Mouse (Mus musculus) neural tube, embryonic 12.5 days (tissue): ENCODE results near the gene Fbxw10. TPM values are rescaled to one million over a fixed set of nuclear protein-coding genes. Genes with fewer than 3 reads are reported as not detected.

ENCODE experiments used
- ATAC-seq: fragments of 200-750 bp; cut with Nextera tagmentation; 2 replicates; pipeline ENCODE4 v1.8.0; 2017; ENCODE audit warnings: low read depth, mild to moderate bottlenecking, moderate TSS enrichment, moderate library complexity; ENCODE audit not compliant: low FRiP score
- H3K27ac ChIP-seq: fragments of 300-500 bp; sonication (generic); 2 replicates; pipeline ENCODE4 v1.5.1; 2016
- H3K27me3 ChIP-seq: fragments of 300-500 bp; sonication (generic); replicated peaks from 2 replicates; pipeline ENCODE4 v1.6.1; 2016; ENCODE audit warnings: mild to moderate bottlenecking
- H3K36me3 ChIP-seq: fragments of 300-500 bp; sonication (generic); 2 replicates; pipeline ENCODE4 v1.6.1; 2016; ENCODE audit warnings: mild to moderate bottlenecking
- H3K4me1 ChIP-seq: fragments of 300-500 bp; sonication (generic); 2 replicates; pipeline ENCODE4 v1.6.1; 2016
- H3K4me2 ChIP-seq: fragments of 300-500 bp; sonication (generic); replicated peaks from 2 replicates; pipeline ENCODE4 v1.6.1; 2016; ENCODE audit warnings: mild to moderate bottlenecking
- H3K4me3 ChIP-seq: fragments of 300-500 bp; sonication (generic); 2 replicates; pipeline ENCODE4 v1.5.1; 2016
- H3K9ac ChIP-seq: fragments of 300-500 bp; sonication (generic); 2 replicates; pipeline ENCODE4 v1.6.1; 2016; ENCODE audit warnings: mild to moderate bottlenecking
- H3K9me3 ChIP-seq: fragments of 300-500 bp; sonication (generic); 2 replicates; pipeline ENCODE4 v1.6.1; 2016; ENCODE audit warnings: mild to moderate bottlenecking
- WGBS: fragments of 180-500 bp; shearing (Covaris S2); methylation state at CpG from one replicate; pipeline ENCODE4 v1.1.7; 2016; 5-methylcytosine and 5-hydroxymethylcytosine counted together
- polyA plus RNA-seq: library from polyadenylated mRNA; unstranded; fragments of >200 nt; fragmentation: Nextera tagmentation; extraction: Ambion mirVana; gene quantifications from 2 replicates; pipeline ENCODE4 v1.2.1, GENCODE M21; 2016

Fbxw10 gene
- polyA plus RNA-seq, 1 experiment from 2014 or later, result 0.74 TPM

GRCm38 (mm10) chr11:62916765-62917164 is 69.9 kb downstream of the Fbxw10 start:
- H3K4me2 ChIP-seq, result no peak overlapping the region
- no peaks in the 10 kb centered on the region; the same call in 1 of the 2 replicates for H3K27me3 ChIP-seq
- H3K9me3 ChIP-seq, result no peaks in the 10 kb centered on the region
- H3K27ac ChIP-seq, result no peak overlapping the region
- WGBS, result 50% methylated on average over 2 of the region's 2 CpGs
- H3K4me1 ChIP-seq, result no peaks in the 10 kb centered on the region
- H3K4me3 ChIP-seq, result no peak overlapping the region
- H3K36me3 ChIP-seq, result no peaks in the 10 kb centered on the region
- no peak for ATAC-seq
- no peak overlapping the region for H3K9ac ChIP-seq

GRCm38 (mm10) chr11:62919946-62920742 is 73.3 kb downstream of the Fbxw10 start:
- Histone ChIP-seq H3K27ac (no peak overlapping the region), H3K27me3 (no peaks in the 10 kb centered on the region; the same call in 1 of the 2 replicates), H3K9me3 (no peaks in the 10 kb centered on the region), H3K36me3 (no peaks in the 10 kb centered on the region), H3K9ac (no peak overlapping the region), H3K4me1 (no peaks in the 10 kb centered on the region), H3K4me3 (no peak overlapping the region), H3K4me2 (peak overlapping the region; percentile 55; the same call in 1 of the 2 replicates)
- no peak for ATAC-seq
- 72% methylated on average over 6 of the region's 6 CpGs for WGBS

- no peak overlapping the region for H3K27ac ChIP-seq
- peak overlapping the region; percentile 55 for H3K4me2 ChIP-seq
- WGBS, result 22% methylated on average over 6 of the region's 6 CpGs
- no peaks in the 10 kb centered on the region for H3K4me1 ChIP-seq
- no peak overlapping the region for H3K9ac ChIP-seq
- ATAC-seq, result no peak
- H3K9me3 ChIP-seq, result no peaks in the 10 kb centered on the region
- H3K27me3 ChIP-seq, result no peaks in the 10 kb centered on the region; the same call in 1 of the 2 replicates
- H3K4me3 ChIP-seq, result peak overlapping the region; percentile 13
- no peaks in the 10 kb centered on the region for H3K36me3 ChIP-seq
Observed at GRCm38 (mm10) chr11:62920743-62921050, 73.8 kb downstream of the Fbxw10 start.

GRCm38 (mm10) chr11:62921052-62921977 is 74.4 kb downstream of the Fbxw10 start:
- Histone ChIP-seq H3K9me3 (no peaks in the 10 kb centered on the region), H3K27ac (no peak overlapping the region), H3K27me3 (no peaks in the 10 kb centered on the region; the same call in 1 of the 2 replicates), H3K4me3 (peak overlapping the region; percentile 13), H3K36me3 (no peaks in the 10 kb centered on the region), H3K4me2 (peak overlapping the region; percentile 55), H3K4me1 (no peaks in the 10 kb centered on the region), H3K9ac (no peak overlapping the region)
- 31% methylated on average over 25 of the region's 25 CpGs for WGBS
- peak; percentile 85 for ATAC-seq

- Histone ChIP-seq H3K9ac (no peak overlapping the region), H3K4me1 (no peaks in the 10 kb centered on the region), H3K27ac (no peak overlapping the region), H3K4me2 (no peak overlapping the region), H3K27me3 (no peaks in the 10 kb centered on the region), H3K9me3 (0 out of 2 replicates have a peak, but pooled peaks cover 7% of the 10 kb centered on the region), H3K4me3 (no peak overlapping the region), H3K36me3 (no peaks in the 10 kb centered on the region)
- no peak for ATAC-seq
- WGBS, result 88% methylated on average over 6 of the region's 6 CpGs
Observed at GRCm38 (mm10) chr11:62924091-62924761, 77.4 kb downstream of the Fbxw10 start.

Other genes starting within 250 kb of the Fbxw10 start
- 14.2 and 15.9 TPM in 2 replicates for gene Lrrc75a, start 198.5 kb upstream of the Fbxw10 start, polyA plus RNA-seq
- 30.8 and 34.7 TPM in 2 replicates for gene Mmgt2, start 198.4 kb upstream of the Fbxw10 start, polyA plus RNA-seq
- 18.4 and 19.5 TPM in 2 replicates for gene Zfp287, start 115.2 kb upstream of the Fbxw10 start, polyA plus RNA-seq
- not detected in 2 replicates for gene Gm10428, start 94.0 kb upstream of the Fbxw10 start, polyA plus RNA-seq
- gene Zfp286, start 57.6 kb upstream of the Fbxw10 start, polyA plus RNA-seq, result 27.6 and 30.1 TPM in 2 replicates
- gene Trim16, start 26.8 kb upstream of the Fbxw10 start, polyA plus RNA-seq, result 8.2 and 10.3 TPM in 2 replicates
- gene Tvp23b, start 32.4 kb downstream of the Fbxw10 start, polyA plus RNA-seq, result 40.5 and 43.9 TPM in 2 replicates
- 0.28 and 0.29 TPM in 2 replicates for gene Cdrt4, start 104.1 kb downstream of the Fbxw10 start, polyA plus RNA-seq
- gene Tekt3, start 214.6 kb downstream of the Fbxw10 start, polyA plus RNA-seq, result not detected in 2 replicates